Mouse (Mus musculus) megakaryocyte, embryonic 14.5 days (primary cell): ENCODE results near the gene Smtnl2.

Experiments used
- FLI1 ChIP-seq: IDR thresholded peaks from 2 replicates; pipeline ENCODE4 v1.6.1; 2012; ENCODE audit warnings: low read length, inconsistent platforms, mixed read lengths
- GATA1 ChIP-seq: IDR thresholded peaks from 3 replicates; pipeline ENCODE4 v1.6.1; 2012; ENCODE audit warnings: mixed read lengths, low read length, inconsistent platforms, borderline replicate concordance

DNA sequence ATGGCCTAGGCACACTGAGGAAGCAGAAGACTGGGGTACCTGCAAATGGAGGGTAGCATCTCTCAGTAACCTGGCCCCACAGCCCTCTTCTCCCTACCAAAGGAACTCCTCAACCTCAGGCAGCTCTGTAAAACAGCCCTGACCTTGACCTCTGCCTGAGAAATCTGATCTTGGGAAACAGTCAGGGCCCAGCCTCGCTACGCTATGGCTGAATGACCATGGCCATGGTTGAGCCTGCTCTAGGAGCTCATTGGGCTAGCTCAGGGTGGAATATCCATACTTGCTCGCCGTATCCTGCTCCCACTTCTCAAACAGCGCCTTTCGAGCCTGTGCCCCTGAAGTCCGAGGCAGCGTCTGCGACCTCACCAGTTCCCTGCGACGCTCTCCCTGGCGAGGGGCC is 10.4 kb downstream of the Smtnl2 start:
- TF ChIP-seq GATA1 = no peak
- no peak for TF ChIP-seq FLI1
